Mouse (Mus musculus): ENCODE results near the gene Ric8b. TPM values are rescaled to one million over a fixed set of nuclear protein-coding genes. Genes with fewer than 3 reads are reported as not detected.

The Ric8b gene
- 13.7 TPM for polyA plus RNA-seq (2017; shearing (Covaris generic))

DNA sequence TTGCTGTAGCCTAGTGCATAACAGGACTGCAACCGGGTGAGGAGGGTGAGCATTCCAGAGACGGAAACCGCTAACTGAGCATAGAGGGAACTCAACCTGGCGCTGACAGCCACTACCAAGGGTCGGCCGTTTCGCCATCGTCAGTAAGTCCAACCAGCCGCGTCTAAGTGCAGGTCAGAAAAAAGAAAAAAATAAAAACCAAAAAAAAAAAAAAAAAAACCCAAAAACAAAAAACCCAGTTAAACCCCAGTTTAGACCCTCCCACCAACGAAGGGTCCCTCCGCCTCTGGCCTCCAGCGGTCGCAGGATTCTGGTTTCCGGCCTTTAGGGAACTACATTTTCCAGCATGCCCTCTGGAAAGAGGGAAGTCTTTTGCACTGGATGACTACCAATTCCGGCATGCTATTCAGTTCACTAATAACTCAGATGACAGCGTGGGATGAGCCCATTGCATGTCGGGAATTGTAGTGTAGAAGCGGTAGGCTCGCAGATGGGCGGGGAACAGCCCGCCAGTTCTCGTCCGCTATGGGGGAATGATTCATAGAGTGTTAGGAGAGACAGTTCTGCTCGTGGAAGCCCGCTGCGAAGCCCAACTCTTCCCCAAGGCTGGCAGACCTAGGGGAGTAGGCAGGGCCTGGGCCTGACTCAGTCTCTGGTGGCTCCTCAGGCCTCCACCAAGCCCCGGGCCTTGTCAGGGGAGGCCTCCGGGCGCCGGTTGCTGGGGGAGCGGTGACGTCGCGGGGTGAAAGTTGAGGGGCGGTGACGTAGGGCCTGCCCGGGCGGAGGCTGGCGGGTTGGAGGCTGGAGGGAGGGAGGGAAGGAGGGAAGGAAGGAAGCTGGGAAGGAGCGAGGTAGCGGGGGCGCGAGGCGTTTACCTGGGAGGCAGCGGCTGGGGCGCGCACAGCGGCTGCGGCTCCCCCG, at the start of gene Ric8b:
Gene Ric8b, plus strand, starts transcription at position 807 of the 921 bp plus-strand sequence.

Other genes with a start within 250 kb of the Ric8b start
- not detected for gene Rfx4, start 161.6 kb upstream of the Ric8b start, polyA plus RNA-seq (2017; shearing (Covaris generic))
- gene Fhl4, start 184.9 kb downstream of the Ric8b start, polyA plus RNA-seq (2017; shearing (Covaris generic)), result 0.31 TPM
- gene Tmem263, start 185.0 kb downstream of the Ric8b start, polyA plus RNA-seq (2017; shearing (Covaris generic)), result 10.5 TPM
- gene Mterf2, start 210.4 kb downstream of the Ric8b start, polyA plus RNA-seq (2017; shearing (Covaris generic)), result 4.9 TPM